Mouse (Mus musculus) midbrain, postnatal 0 days (tissue): ENCODE measurements around the gene Il27ra. TPM values are rescaled to one million over a fixed set of nuclear protein-coding genes. Genes with fewer than 3 reads are reported as not detected.
A peak's percentile ranks its signal among the peaks of the same experiment; 100 is the strongest.
"Not testable (repeated sequence)": the region's sequence is repeated elsewhere in the genome, so short reads cannot be mapped to it uniquely, and the experiment has no call there.

Experiments used
- ATAC-seq: fragments of 200-750 bp; cut with Nextera tagmentation; 2 replicates; pipeline ENCODE4 v1.8.0; 2017; ENCODE audit warnings: moderate number of reproducible peaks, mild to moderate bottlenecking, moderate TSS enrichment, moderate library complexity; ENCODE audit not compliant: low FRiP score
- DNase-seq: peaks from one replicate; pipeline ENCODE4 v3.0.0-alpha.2; 2015; ENCODE audit warnings: low spot score
- H3K27ac ChIP-seq: fragments of 300-500 bp; sonication (generic); 2 replicates; pipeline ENCODE4 v1.5.1; 2014; ENCODE audit warnings: low read depth, mild to moderate bottlenecking, low read length, mixed read lengths
- H3K27me3 ChIP-seq: fragments of 300-500 bp; sonication (generic); 2 replicates; pipeline ENCODE4 v1.6.1; 2014; ENCODE audit warnings: low read length, control low read depth, mixed read lengths; ENCODE audit not compliant: insufficient read depth
- H3K36me3 ChIP-seq: fragments of 300-500 bp; sonication (generic); 2 replicates; pipeline ENCODE4 v1.6.1; 2014; ENCODE audit warnings: low read length, control low read depth, mixed read lengths; ENCODE audit not compliant: insufficient read depth
- H3K4me1 ChIP-seq: fragments of 300-500 bp; sonication (generic); 2 replicates; pipeline ENCODE4 v1.6.1; 2014; ENCODE audit warnings: mild to moderate bottlenecking, control low read depth, antibody characterized with exemption, low read length, mixed read lengths; ENCODE audit not compliant: insufficient read depth
- H3K4me2 ChIP-seq: fragments of 300-500 bp; sonication (generic); 2 replicates; pipeline ENCODE4 v1.6.1; 2014; ENCODE audit warnings: low read depth, mild to moderate bottlenecking, low read length, mixed read lengths; ENCODE audit not compliant: poor library complexity, severe bottlenecking
- H3K4me3 ChIP-seq: fragments of 300-500 bp; sonication (generic); 2 replicates; pipeline ENCODE4 v1.5.1; 2014; ENCODE audit warnings: low read depth, mild to moderate bottlenecking, low read length, moderate library complexity
- H3K9ac ChIP-seq: fragments of 300-500 bp; sonication (generic); replicated peaks from 2 replicates; pipeline ENCODE4 v1.6.1; 2014; ENCODE audit warnings: mild to moderate bottlenecking, low read length, moderate library complexity, mixed read lengths; ENCODE audit not compliant: poor library complexity, severe bottlenecking
- H3K9me3 ChIP-seq: fragments of 300-500 bp; sonication (generic); 2 replicates; pipeline ENCODE4 v1.6.1; 2016; ENCODE audit warnings: low read length, control low read depth
- CTCF ChIP-seq: IDR thresholded peaks from 2 replicates; pipeline ENCODE4 v1.5.1; 2016; ENCODE audit warnings: antibody characterized with exemption, mild to moderate bottlenecking
- WGBS: fragments of 180-500 bp; shearing (Covaris S2); extraction: QIAGEN DNeasy Blood & Tissue Kit; methylation state at CpG from one replicate; pipeline ENCODE4 v1.1.7; 2014; 5-methylcytosine and 5-hydroxymethylcytosine counted together
- polyA plus RNA-seq: library from polyadenylated mRNA; unstranded; fragments of >200 nt; fragmentation: Nextera tagmentation; extraction: Ambion mirVana; gene quantifications from 2 replicates; pipeline ENCODE4 v1.2.1, GENCODE M21; 2015
- total RNA-seq: library from RNA; depleted of rRNA; stranded (reverse); fragments of >200 nt; gene quantifications from 2 replicates; pipeline ENCODE4 v1.2.3, GENCODE M21; 2014

The Il27ra gene
- total and polyA plus RNA-seq, 2 experiments from 2014 or later, result 0.21 to 0.71 TPM

- ATAC-seq, result no peak
- 31% methylated on average over 7 of the region's 7 CpGs for WGBS
- Histone ChIP-seq H3K27me3 (peaks cover 25% of the 10 kb centered on the region), H3K9ac (no peak overlapping the region), H3K36me3 (no peaks in the 10 kb centered on the region), H3K9me3 (no peaks in the 10 kb centered on the region), H3K4me3 (no peak overlapping the region), H3K27ac (no peak overlapping the region), H3K4me1 (peaks cover 7% of the 10 kb centered on the region; the same call in 1 of the 2 replicates), H3K4me2 (no peak overlapping the region)
- DNase-seq, result no peak
- peak; percentile 43 for TF ChIP-seq CTCF
Observed at GRCm38 (mm10) chr8:84008362-84008761, 34.0 kb downstream of the Il27ra start.

GRCm38 (mm10) chr8:84005502-84005901 lies 36.9 kb downstream of the Il27ra start:
- not testable (repeated sequence) for H3K9me3 ChIP-seq, H3K36me3 ChIP-seq, H3K27me3 ChIP-seq, ATAC-seq, H3K4me1 ChIP-seq, H3K4me2 ChIP-seq, H3K4me3 ChIP-seq, DNase-seq, H3K9ac ChIP-seq, H3K27ac ChIP-seq
- WGBS, result 92% methylated on average over 7 of the region's 7 CpGs

GRCm38 (mm10) chr8:84004533-84005201 lies 37.7 kb downstream of the Il27ra start:
- WGBS, result under 1% methylated on average over 30 of the region's 30 CpGs
- Histone ChIP-seq H3K4me2 (peak overlapping the region; percentile 95), H3K36me3 (no peaks in the 10 kb centered on the region), H3K9me3 (no peaks in the 10 kb centered on the region), H3K4me1 (no peaks in the 10 kb centered on the region), H3K27me3 (no peaks in the 10 kb centered on the region), H3K9ac (peak overlapping the region; percentile 57), H3K27ac (peak overlapping the region; percentile 68), H3K4me3 (peak overlapping the region; percentile 61)
- ATAC-seq (peak; percentile 80), DNase-seq (peak; percentile 95)
- no peak for TF ChIP-seq CTCF

GRCm38 (mm10) chr8:84003612-84004246 lies 38.7 kb downstream of the Il27ra start:
- Histone ChIP-seq H3K9ac (no peak overlapping the region), H3K9me3 (no peaks in the 10 kb centered on the region), H3K36me3 (no peaks in the 10 kb centered on the region), H3K4me3 (peak overlapping the region; percentile 61), H3K27ac (no peak overlapping the region), H3K4me2 (peak overlapping the region; percentile 95), H3K27me3 (no peaks in the 10 kb centered on the region), H3K4me1 (peaks cover 5% of the 10 kb centered on the region; the same call in 1 of the 2 replicates)
- WGBS, result 69% methylated on average over 6 of the region's 6 CpGs
- no peak for TF ChIP-seq CTCF
- no peak for ATAC-seq
- DNase-seq, result no peak

GRCm38 (mm10) chr8:84002957-84003611 lies 39.3 kb downstream of the Il27ra start:
- H3K27me3 ChIP-seq, result no peaks in the 10 kb centered on the region
- H3K4me1 ChIP-seq, result peaks cover 5% of the 10 kb centered on the region; the same call in 1 of the 2 replicates
- H3K4me2 ChIP-seq, result no peak overlapping the region
- TF ChIP-seq CTCF, result no peak
- WGBS, result 58% methylated on average over 12 of the region's 12 CpGs
- no peak overlapping the region for H3K9ac ChIP-seq
- no peak for DNase-seq
- no peaks in the 10 kb centered on the region for H3K36me3 ChIP-seq
- ATAC-seq, result no peak
- H3K4me3 ChIP-seq, result no peak overlapping the region
- no peak overlapping the region for H3K27ac ChIP-seq
- H3K9me3 ChIP-seq, result no peaks in the 10 kb centered on the region
